Mouse (Mus musculus) ES-Bruce4 (cell line): Measurements from ENCODE around the gene Zfp583.

Source experiments
- CTCF ChIP-seq: IDR thresholded peaks from one replicate; pipeline ENCODE4 v1.8.1; 2011; ENCODE audit warnings: low read depth, low read length
- POLR2A ChIP-seq: IDR thresholded peaks from one replicate; pipeline ENCODE4 v1.8.1; 2011; ENCODE audit warnings: low read length; ENCODE audit not compliant: insufficient read depth

DNA sequence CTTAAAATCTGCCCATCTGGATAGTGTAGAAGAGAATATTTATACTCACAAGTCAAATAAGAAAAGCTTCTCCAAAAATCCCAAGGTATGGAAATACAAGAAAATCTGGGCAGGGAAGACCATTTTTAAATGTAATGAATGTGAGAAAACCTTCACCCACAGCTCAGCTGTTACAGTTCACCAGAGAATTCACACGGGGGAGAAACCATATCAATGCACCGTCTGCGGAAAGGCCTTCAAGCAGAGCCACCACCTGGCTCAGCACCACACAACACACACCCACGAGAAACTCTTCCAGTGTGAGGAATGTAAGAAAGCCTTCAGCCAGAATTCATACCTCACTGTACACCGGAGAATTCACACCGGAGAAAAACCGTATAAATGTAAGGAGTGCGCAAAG, 47.4 kb upstream of the Zfp583 start:
- TF ChIP-seq CTCF (no peak), POLR2A (no peak)
